Mouse (Mus musculus): ENCODE data around the gene Rtcb.

Rtcb gene

DNA sequence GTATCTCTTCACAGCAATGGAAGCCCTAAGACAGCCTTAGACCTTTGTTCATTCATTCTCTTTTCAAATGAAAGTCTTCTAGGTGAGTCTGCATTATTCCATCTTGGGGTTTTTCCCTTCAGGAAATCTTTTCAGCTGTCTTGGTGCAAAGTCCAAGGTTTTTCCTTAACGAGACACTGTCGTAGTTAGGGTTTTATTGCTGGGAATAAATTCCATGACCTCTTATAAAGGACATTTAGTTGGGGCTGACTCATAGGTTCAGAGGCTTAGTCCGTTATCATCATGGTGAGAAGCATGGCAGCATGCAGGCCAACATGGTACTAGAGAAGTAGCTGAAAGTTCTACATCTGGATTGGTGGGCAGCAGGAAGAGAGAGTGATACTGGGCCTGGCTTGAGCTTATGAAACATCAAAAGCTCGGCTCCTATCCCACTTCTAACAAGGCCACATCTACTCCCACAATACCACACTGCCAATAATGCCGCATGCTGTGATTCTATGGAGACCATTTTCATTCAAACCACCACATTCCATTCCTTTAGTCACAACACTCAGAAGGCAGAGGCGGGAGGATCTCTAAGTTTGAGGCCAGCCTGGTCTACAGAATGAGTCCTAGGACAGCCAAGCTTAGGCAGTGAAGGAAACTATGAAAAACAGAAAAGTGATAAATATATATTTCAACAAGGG lies 21.2 kb downstream of the Rtcb start:
- DNase-seq (ENCODE audit: low read depth) = no peak

DNA sequence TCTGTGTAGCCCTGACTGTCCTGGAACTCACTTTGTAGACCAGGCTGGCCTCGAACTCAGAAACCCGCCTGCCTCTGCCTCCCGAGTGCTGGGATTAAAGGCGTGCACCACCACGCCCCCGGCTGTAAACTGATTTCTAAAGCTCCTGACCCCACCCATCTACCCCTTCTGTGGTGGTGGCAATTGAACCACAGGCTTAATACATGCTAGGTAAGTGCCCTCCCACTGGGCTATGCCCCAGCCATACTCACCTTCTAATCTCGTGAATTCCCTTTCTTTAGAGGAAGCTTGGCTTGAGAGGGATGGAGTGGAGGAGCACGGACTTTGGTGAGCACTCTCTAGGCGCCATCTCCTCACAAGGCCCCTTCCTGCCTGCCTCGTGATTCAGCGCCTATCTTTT lies 27.7 kb downstream of the Rtcb start:
- DNase-seq (ENCODE audit: low read depth) = no peak

GRCm38 (mm10) chr10:85929208-85929591 lies 28.4 kb downstream of the Rtcb start:
- no peak for DNase-seq (ENCODE audit: low read depth)

DNA sequence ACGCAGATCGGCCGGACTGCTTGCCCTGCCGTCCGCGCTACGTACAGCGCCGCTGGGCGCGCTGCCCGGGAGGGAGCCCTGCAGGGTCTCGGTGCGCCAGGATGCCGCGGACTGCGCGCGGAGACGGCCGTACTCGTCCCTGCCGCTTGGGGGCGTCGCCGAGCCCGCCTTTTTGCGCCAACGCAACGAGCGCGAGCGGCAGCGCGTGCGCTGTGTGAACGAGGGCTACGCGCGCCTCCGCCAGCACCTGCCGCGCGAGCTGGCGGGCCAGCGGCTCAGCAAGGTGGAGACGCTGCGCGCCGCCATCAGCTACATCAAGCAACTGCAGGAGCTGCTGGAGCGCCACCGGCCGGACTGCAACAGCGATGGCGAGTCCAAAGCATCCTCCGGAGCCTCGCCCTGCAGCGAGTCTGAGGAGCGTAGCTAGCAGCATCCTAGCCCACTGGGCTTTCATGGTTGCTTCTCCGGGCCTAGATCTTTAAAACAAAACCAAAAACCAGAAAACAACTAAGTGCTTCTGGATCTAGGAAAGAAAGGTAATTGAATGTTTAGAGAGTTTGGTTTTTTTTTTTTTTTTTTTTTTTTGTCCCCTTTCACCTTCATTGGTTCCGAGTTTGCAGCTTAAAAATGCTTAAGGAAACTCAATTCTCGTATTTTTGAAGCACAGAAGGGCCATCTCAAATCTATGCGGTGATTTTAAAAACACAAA lies 29.0 kb downstream of the Rtcb start:
- DNase-seq (ENCODE audit: low read depth) = peak; percentile 44

GRCm38 (mm10) chr10:85927676-85928445 lies 29.8 kb downstream of the Rtcb start, which contains the start of gene Ascl4:
TSS of gene Ascl4 (plus strand) at chr10:85927681.
- DNase-seq (ENCODE audit: low read depth) = no peak

- peak; percentile 97 for DNase-seq (ENCODE audit: low read depth)
These were observed 40.9 kb downstream of the Rtcb start, which contains the start of gene Prdm4 for GRCm38 (mm10) chr10:85916498-85917309. TSS of gene Prdm4 (minus strand) at chr10:85917142.

Data from c-Kit-positive CD71-negative TER-119-negative erythroid progenitor cells, embryonic 14.5 days (primary cell).